19 mouse cellular contexts compared by ENCODE assay signal in the genomic region with DNA sequence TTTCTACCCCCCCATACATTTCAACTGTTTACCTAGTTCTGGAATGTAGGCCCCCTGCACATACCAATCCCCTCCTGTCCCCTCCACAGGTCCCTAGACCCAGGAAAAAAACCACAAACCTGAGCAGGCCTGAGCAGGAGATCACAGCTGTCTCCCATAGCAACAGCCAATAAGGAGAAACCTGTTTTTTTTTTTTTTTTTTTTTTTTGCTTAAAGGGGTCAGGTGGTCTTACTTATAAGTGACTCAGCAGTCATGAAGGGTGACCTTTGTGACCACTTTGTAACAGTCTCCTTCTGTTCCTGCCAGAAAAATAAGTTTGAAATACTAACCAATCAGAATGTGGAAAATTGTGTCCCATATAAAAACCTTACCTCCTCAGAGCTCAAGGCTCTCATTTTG.
"Had no signal": no experiment of that assay in that cellular context is flagged by ENCODE, and none has a peak within 500 bp of the region (broad histone marks: within the 10 kb centered on the region; RNA-seq: fewer than 3 reads in every experiment).

No protein-coding gene starts in this region.

- H3K36me3 ChIP-seq: midbrain, embryonic 10.5 days; midbrain, embryonic 12.5 days; neural tube, embryonic 13.5 days; neural tube, embryonic 15.5 days had no signal

- H3K4me3 ChIP-seq: midbrain, embryonic 10.5 days; midbrain, embryonic 12.5 days; myocyte; neural tube, embryonic 13.5 days; neural tube, embryonic 15.5 days had no signal

- ATAC-seq: midbrain, embryonic 16.5 days had no signal

- H3K9ac ChIP-seq: lung, embryonic 14.5 days; midbrain, embryonic 12.5 days; neural tube, embryonic 13.5 days; neural tube, embryonic 15.5 days had no signal

- DNase-seq: lung, adult 18-20 months; lung, embryonic 14.5 days; lung, postnatal 10 days; lung, postnatal 4 days; midbrain, embryonic 14.5 days; retina, postnatal 1 day; right cerebral cortex, adult 18-20 months; right cerebral cortex, postnatal 25 days; right cerebral cortex, postnatal 4 days; spleen, adult 18-20 months; thymus, adult 18-20 months; thymus, postnatal 14 days; thymus, postnatal 36 days had no signal

- H3K4me2 ChIP-seq: lung, embryonic 14.5 days; midbrain, embryonic 12.5 days; neural tube, embryonic 13.5 days; neural tube, embryonic 15.5 days had no signal

- H3K27ac ChIP-seq: midbrain, embryonic 10.5 days; midbrain, embryonic 12.5 days; neural tube, embryonic 13.5 days; neural tube, embryonic 15.5 days had no signal

- H3K27me3 ChIP-seq: neural tube, embryonic 13.5 days; neural tube, embryonic 15.5 days had no signal

- H3K9me3 ChIP-seq: neural tube, embryonic 15.5 days had no signal
